Mouse (Mus musculus) megakaryocyte, embryonic 14.5 days (primary cell): Measurements from ENCODE around the gene Defb25.

Experiments
- FLI1 ChIP-seq: IDR thresholded peaks from 2 replicates; pipeline ENCODE4 v1.6.1; 2012; ENCODE audit warnings: low read length, inconsistent platforms, mixed read lengths
- GATA1 ChIP-seq: IDR thresholded peaks from 3 replicates; pipeline ENCODE4 v1.6.1; 2012; ENCODE audit warnings: mixed read lengths, low read length, inconsistent platforms, borderline replicate concordance

- TF ChIP-seq GATA1 (no peak), FLI1 (no peak)
These were observed 4.1 kb upstream of the Defb25 start, which contains the start of gene Rem1 for GRCm38 (mm10) chr2:152626774-152627591.
